Mouse (Mus musculus) lung, postnatal 14 days (tissue): ENCODE results near the gene Ctdspl.

Experiments
- DNase-seq: peaks from one replicate; pipeline ENCODE4 v3.0.0; 2021

Gene Ctdspl

GRCm38 (mm10) chr9:118920798-118921515 is 5.3 kb upstream of the Ctdspl start:
- peak; percentile 90 for DNase-seq

GRCm38 (mm10) chr9:118921926-118922325 is 4.3 kb upstream of the Ctdspl start:
- DNase-seq = no peak

- DNase-seq = no peak
Measured at GRCm38 (mm10) chr9:118924554-118925085, 1.6 kb upstream of the Ctdspl start.

- peak; percentile 98 for DNase-seq
Measured at GRCm38 (mm10) chr9:118925286-118926110, 755 bp upstream of the Ctdspl start.

- peak; percentile 57 for DNase-seq
Measured at GRCm38 (mm10) chr9:118926688-118927321, 552 bp downstream of the Ctdspl start.

- DNase-seq = no peak
Measured at GRCm38 (mm10) chr9:118927501-118927900, 1.2 kb downstream of the Ctdspl start.

GRCm38 (mm10) chr9:118928007-118928406 is 1.8 kb downstream of the Ctdspl start:
- DNase-seq = no peak

GRCm38 (mm10) chr9:118928656-118929055 is 2.4 kb downstream of the Ctdspl start:
- DNase-seq = peak; percentile 48

- DNase-seq = no peak
Measured at GRCm38 (mm10) chr9:118930611-118931010, 4.4 kb downstream of the Ctdspl start.

GRCm38 (mm10) chr9:118933800-118934199 is 7.5 kb downstream of the Ctdspl start:
- DNase-seq = no peak

- DNase-seq = no peak
Measured at GRCm38 (mm10) chr9:118934319-118934718, 8.1 kb downstream of the Ctdspl start.

- DNase-seq = no peak
Measured at GRCm38 (mm10) chr9:118935098-118935497, 8.8 kb downstream of the Ctdspl start.

GRCm38 (mm10) chr9:118936071-118936470 is 9.8 kb downstream of the Ctdspl start:
- DNase-seq = no peak

- DNase-seq = no peak
Measured at GRCm38 (mm10) chr9:118937515-118937914, 11.3 kb downstream of the Ctdspl start.

- no peak for DNase-seq
Measured at GRCm38 (mm10) chr9:118939410-118939809, 13.2 kb downstream of the Ctdspl start.

- DNase-seq = no peak
Measured at GRCm38 (mm10) chr9:118939831-118940230, 13.6 kb downstream of the Ctdspl start.

- no peak for DNase-seq
Measured at GRCm38 (mm10) chr9:118940591-118941207, 14.4 kb downstream of the Ctdspl start.

GRCm38 (mm10) chr9:118942030-118942429 is 15.8 kb downstream of the Ctdspl start:
- DNase-seq = no peak

- no peak for DNase-seq
Measured at GRCm38 (mm10) chr9:118943941-118944340, 17.7 kb downstream of the Ctdspl start.

- DNase-seq = no peak
Measured at GRCm38 (mm10) chr9:118944388-118944787, 18.1 kb downstream of the Ctdspl start.

- no peak for DNase-seq
Measured at GRCm38 (mm10) chr9:118948486-118948885, 22.2 kb downstream of the Ctdspl start.

- no peak for DNase-seq
Measured at GRCm38 (mm10) chr9:118949124-118949523, 22.9 kb downstream of the Ctdspl start.

GRCm38 (mm10) chr9:118949654-118950053 is 23.4 kb downstream of the Ctdspl start:
- no peak for DNase-seq
